In genomic region chr19:57969766-57970165, GRCm38 (mm10) we compare ENCODE assay signal across 15 mouse cellular contexts.
A peak's percentile ranks its signal among the peaks of the same experiment; 100 is the strongest.
DNase-seq lines count a peak whose midpoint lies in the region; ATAC-seq and TF ChIP-seq lines count a peak whose summit lies in the region.
"Had no signal": no experiment of that assay in that cellular context is flagged by ENCODE, and none has a peak within 500 bp of the region (broad histone marks: within the 10 kb centered on the region; RNA-seq: fewer than 3 reads in every experiment).

No protein-coding gene starts in this region.

- no peaks in the 10 kb centered on the region for H3K27me3 ChIP-seq in lung, postnatal 0 days (replicated peaks; ENCODE audit: insufficient read depth, low read length)
- H3K27me3 ChIP-seq: hindbrain, embryonic 13.5 days; Patski had no signal

- ATAC-seq in lung, postnatal 0 days = no peak
- ATAC-seq in granulocyte monocyte progenitor cell, adult 5-6 weeks (replicated peaks; ENCODE audit: poor library complexity, severe bottlenecking) = no peak
- ATAC-seq: Patski had no signal

- H3K36me3 ChIP-seq in lung, postnatal 0 days (ENCODE audit: insufficient read depth, low read length) = no peaks in the 10 kb centered on the region
- H3K36me3 ChIP-seq: hindbrain, embryonic 13.5 days had no signal

- no peak overlapping the region for H3K9ac ChIP-seq in lung, postnatal 0 days (replicated peaks; ENCODE audit: low read depth)
- H3K9ac ChIP-seq: hindbrain, embryonic 13.5 days; liver, embryonic 14.5 days had no signal

- no peak for TF ChIP-seq CTCF in layer of hippocampus, adult 2 months (conservative IDR thresholded peaks at IDR 0.05)
- no peak for TF ChIP-seq CTCF in lung, postnatal 0 days (IDR thresholded peaks at IDR 0.05)

- no peaks in the 10 kb centered on the region for H3K9me3 ChIP-seq in lung, postnatal 0 days (ENCODE audit: low read length)
- H3K9me3 ChIP-seq: hindbrain, embryonic 13.5 days had no signal

- DNase-seq in adrenal gland, postnatal 25 days = peak; percentile 32
- DNase-seq in adrenal gland, adult (ENCODE audit: inconsistent age in 2 of 2, low spot score in 1 of 2) = no peak
- DNase-seq in adipocyte (ENCODE audit: low spot score) = peak; percentile 63
- DNase-seq in layer of hippocampus, adult 2 months (ENCODE audit: low spot score in 2 of 2) = peak; percentile 53 to 80
- DNase-seq in right cerebral cortex, adult 2 months (ENCODE audit: low spot score in 2 of 2) = peak; percentile 73 to 80
- DNase-seq in lung, postnatal 0 days (ENCODE audit: low spot score) = no peak
- DNase-seq in gastrocnemius, postnatal 36 days = no peak
- DNase-seq: cerebellum, postnatal 36 days; gastrocnemius, postnatal 14 days; kidney, adult 2 months had no signal

- no peaks in the 10 kb centered on the region for H3K4me1 ChIP-seq in lung, postnatal 0 days (ENCODE audit: insufficient read depth, low read depth, low read length)
- H3K4me1 ChIP-seq: hindbrain, embryonic 13.5 days had no signal

- no peak overlapping the region for H3K4me2 ChIP-seq in lung, postnatal 0 days (replicated peaks; ENCODE audit: low read depth, low read length)
- H3K4me2 ChIP-seq: hindbrain, embryonic 13.5 days had no signal

- TF ChIP-seq EP300 in lung, postnatal 0 days (IDR thresholded peaks at IDR 0.05) = no peak

- peak overlapping the region; percentile 34 for H3K4me3 ChIP-seq in layer of hippocampus, adult 2 months
- no peak overlapping the region for H3K4me3 ChIP-seq in lung, postnatal 0 days (ENCODE audit: low read depth, low read length)
- H3K4me3 ChIP-seq: erythroblast, embryonic 14.5 days; hindbrain, embryonic 13.5 days had no signal

- 93% methylated on average over 7 of the region's 7 CpGs for WGBS in lung, postnatal 0 days

- intact Hi-C loops in gastrocnemius, postnatal 36 days (cut with DNase I) = no loop called here

- H3K27ac ChIP-seq in layer of hippocampus, adult 2 months = peak overlapping the region; percentile 86
- H3K27ac ChIP-seq in lung, postnatal 0 days (ENCODE audit: low read length) = no peak overlapping the region
- H3K27ac ChIP-seq: hindbrain, embryonic 13.5 days; liver, embryonic 14.5 days had no signal

Comparison
In these comparisons a context has a peak if more than half of its experiments do, and no peak if none do; other contexts are left out.
1. DNase-seq: peak in adrenal gland, postnatal 25 days (single experiment), adipocyte (single experiment), layer of hippocampus, adult 2 months (2 of 2) and right cerebral cortex, adult 2 months (2 of 2); none in adrenal gland, adult (0 of 2), lung, postnatal 0 days (single experiment) and gastrocnemius, postnatal 36 days (0 of 2).